Mouse (Mus musculus): ENCODE results near the gene Cct6b. TPM values are rescaled to one million over a fixed set of nuclear protein-coding genes. Genes with fewer than 3 reads are reported as not detected.

Cct6b gene
- polyA plus RNA-seq, 1 experiment, result 89.2 TPM

DNA sequence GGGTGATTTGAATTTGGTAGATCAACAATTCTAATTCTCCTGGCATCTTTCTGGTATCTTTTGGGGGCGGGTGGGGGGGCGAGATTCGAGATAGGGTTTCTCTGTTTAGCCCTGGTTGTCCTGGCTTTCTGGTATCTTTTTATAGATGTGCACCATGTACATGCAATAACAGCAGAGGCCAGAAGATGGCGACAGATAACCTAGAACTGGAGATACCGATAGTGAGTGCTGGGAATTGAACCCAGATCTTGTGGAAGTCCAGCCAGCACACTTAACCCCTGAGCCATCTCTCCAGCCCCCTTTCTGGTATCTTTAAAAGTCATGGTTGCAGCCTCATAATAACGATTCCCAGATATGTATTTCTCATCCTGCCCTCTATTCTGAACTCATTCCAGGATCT, 18.0 kb downstream of the Cct6b start:
- no peak for TF ChIP-seq POLR2A (IDR thresholded peaks at IDR 0.05; ENCODE audit: control insufficient read depth, low read depth, low read length)
- TF ChIP-seq CTCF (IDR thresholded peaks at IDR 0.05; ENCODE audit: control insufficient read depth, insufficient read depth, insufficient replicate concordance, low read depth, low read length), result no peak; the same call in 1 of the 2 replicates
- Histone ChIP-seq H3K4me1 (ENCODE audit: control insufficient read depth, insufficient read depth, low read length) (no peaks in the 10 kb centered on the region), H3K4me3 (ENCODE audit: control insufficient read depth, low read depth, low read length) (no peak overlapping the region), H3K27ac (ENCODE audit: control insufficient read depth, insufficient read depth, low read depth, low read length) (no peak overlapping the region), H3K27me3 (ENCODE audit: control insufficient read depth, insufficient read depth, low read length) (no peaks in the 10 kb centered on the region), H3K36me3 (ENCODE audit: control insufficient read depth, insufficient read depth, low read length) (no peaks in the 10 kb centered on the region)

DNA sequence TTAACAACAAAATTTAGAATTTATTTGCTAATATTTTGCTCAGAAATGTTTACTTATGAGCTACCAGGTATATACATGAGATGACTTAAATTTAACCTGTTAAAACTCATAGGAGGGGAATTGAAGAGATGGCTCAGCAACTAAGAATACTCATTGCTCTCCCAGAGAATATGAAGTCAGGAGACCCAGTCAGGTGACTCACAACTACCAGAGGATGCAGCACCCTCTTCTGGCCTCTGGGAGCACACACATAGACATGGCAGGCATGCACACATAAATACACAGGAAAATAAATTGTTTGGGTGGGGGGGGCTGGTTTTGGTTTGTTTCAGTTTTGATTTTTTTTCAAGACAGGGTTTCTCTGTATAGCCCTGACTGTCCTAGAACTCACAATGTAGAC, 25.1 kb downstream of the Cct6b start:
- Histone ChIP-seq H3K4me3 (ENCODE audit: control insufficient read depth, low read depth, low read length) (no peak overlapping the region), H3K4me1 (ENCODE audit: control insufficient read depth, insufficient read depth, low read length) (no peaks in the 10 kb centered on the region), H3K36me3 (ENCODE audit: control insufficient read depth, insufficient read depth, low read length) (no peaks in the 10 kb centered on the region), H3K27ac (ENCODE audit: control insufficient read depth, insufficient read depth, low read depth, low read length) (no peak overlapping the region), H3K27me3 (ENCODE audit: control insufficient read depth, insufficient read depth, low read length) (no peaks in the 10 kb centered on the region)
- TF ChIP-seq CTCF (IDR thresholded peaks at IDR 0.05; ENCODE audit: control insufficient read depth, insufficient read depth, insufficient replicate concordance, low read depth, low read length) (no peak), POLR2A (IDR thresholded peaks at IDR 0.05; ENCODE audit: control insufficient read depth, low read depth, low read length) (no peak)

DNA sequence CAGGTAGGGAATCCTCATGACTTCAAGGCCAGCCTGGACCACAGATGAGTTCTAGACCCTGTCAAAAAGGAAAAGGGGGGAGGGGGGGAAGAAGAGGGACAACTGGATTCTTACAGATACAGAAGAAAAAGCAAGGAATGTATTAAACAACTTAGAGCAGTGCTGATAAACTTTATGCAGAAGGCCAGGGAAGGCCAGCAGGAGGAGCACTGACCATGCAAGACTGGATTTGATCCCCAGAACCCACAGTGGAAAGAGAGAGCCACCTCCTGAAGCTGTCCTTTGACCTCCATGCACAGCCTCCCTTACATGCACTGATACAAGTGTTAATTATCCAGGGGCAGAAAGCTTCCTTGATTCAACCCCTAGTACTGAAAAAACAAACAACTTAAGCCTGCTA, 29.9 kb downstream of the Cct6b start:
- Histone ChIP-seq H3K4me1 (ENCODE audit: control insufficient read depth, insufficient read depth, low read length) (no peaks in the 10 kb centered on the region), H3K27me3 (ENCODE audit: control insufficient read depth, insufficient read depth, low read length) (no peaks in the 10 kb centered on the region), H3K27ac (ENCODE audit: control insufficient read depth, insufficient read depth, low read depth, low read length) (no peak overlapping the region), H3K4me3 (ENCODE audit: control insufficient read depth, low read depth, low read length) (no peak overlapping the region), H3K36me3 (ENCODE audit: control insufficient read depth, insufficient read depth, low read length) (no peaks in the 10 kb centered on the region; the same call in 1 of the 2 replicates)
- TF ChIP-seq CTCF (IDR thresholded peaks at IDR 0.05; ENCODE audit: control insufficient read depth, insufficient read depth, insufficient replicate concordance, low read depth, low read length) (no peak), POLR2A (IDR thresholded peaks at IDR 0.05; ENCODE audit: control insufficient read depth, low read depth, low read length) (no peak)

DNA sequence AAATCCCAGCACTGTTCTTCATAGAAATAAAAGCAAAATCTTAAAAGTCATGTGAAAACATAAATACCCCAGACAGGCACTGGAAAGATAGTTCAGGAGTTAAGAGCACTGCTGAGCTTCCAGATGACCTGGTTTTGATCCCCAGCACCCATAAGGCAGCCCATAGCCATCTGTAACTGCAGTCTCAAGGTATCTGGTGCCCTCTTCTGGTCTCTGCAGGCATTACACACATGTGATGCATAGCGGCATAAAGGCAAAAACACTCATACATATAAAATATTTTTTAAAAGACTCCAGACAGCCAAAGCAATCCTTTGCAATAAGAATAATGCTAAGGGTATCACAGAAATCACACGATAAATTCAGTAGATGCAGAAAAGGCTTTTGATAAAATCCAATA, 37.3 kb downstream of the Cct6b start:
- Histone ChIP-seq H3K36me3 (ENCODE audit: control insufficient read depth, insufficient read depth, low read length) (no peaks in the 10 kb centered on the region; the same call in 1 of the 2 replicates), H3K4me1 (ENCODE audit: control insufficient read depth, insufficient read depth, low read length) (no peaks in the 10 kb centered on the region), H3K27ac (ENCODE audit: control insufficient read depth, insufficient read depth, low read depth, low read length) (no peak overlapping the region), H3K27me3 (ENCODE audit: control insufficient read depth, insufficient read depth, low read length) (no peaks in the 10 kb centered on the region), H3K4me3 (ENCODE audit: control insufficient read depth, low read depth, low read length) (no peak overlapping the region)
- TF ChIP-seq POLR2A (IDR thresholded peaks at IDR 0.05; ENCODE audit: control insufficient read depth, low read depth, low read length) (no peak), CTCF (IDR thresholded peaks at IDR 0.05; ENCODE audit: control insufficient read depth, insufficient read depth, insufficient replicate concordance, low read depth, low read length) (peak; percentile 18; the same call in 1 of the 2 replicates)

DNA sequence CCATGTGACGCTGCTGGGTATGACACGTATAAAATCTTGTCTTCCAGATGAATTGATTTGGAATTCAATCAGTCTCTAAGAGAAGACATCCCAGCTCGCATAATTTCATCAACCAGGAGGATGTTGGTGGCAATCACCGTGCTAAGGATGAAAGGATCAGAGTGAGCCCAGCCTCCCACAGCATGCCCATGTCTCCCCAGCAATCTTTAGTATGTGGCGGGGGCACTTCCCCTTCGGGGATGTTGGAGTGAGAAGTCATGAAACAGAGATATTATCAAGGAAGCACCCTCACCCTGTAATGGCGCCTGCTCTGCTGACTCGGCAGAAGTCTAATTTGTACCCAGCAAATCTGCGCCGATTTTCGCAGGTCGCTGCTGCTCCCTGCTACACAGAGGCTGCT, 44.8 kb downstream of the Cct6b start:
- TF ChIP-seq CTCF (IDR thresholded peaks at IDR 0.05; ENCODE audit: control insufficient read depth, insufficient read depth, insufficient replicate concordance, low read depth, low read length) (no peak), POLR2A (IDR thresholded peaks at IDR 0.05; ENCODE audit: control insufficient read depth, low read depth, low read length) (no peak)
- no peaks in the 10 kb centered on the region for H3K4me1 ChIP-seq (ENCODE audit: control insufficient read depth, insufficient read depth, low read length)
- no peaks in the 10 kb centered on the region for H3K27me3 ChIP-seq (ENCODE audit: control insufficient read depth, insufficient read depth, low read length)
- no peaks in the 10 kb centered on the region for H3K36me3 ChIP-seq (ENCODE audit: control insufficient read depth, insufficient read depth, low read length)
- no peak overlapping the region for H3K27ac ChIP-seq (ENCODE audit: control insufficient read depth, insufficient read depth, low read depth, low read length)
- no peak overlapping the region for H3K4me3 ChIP-seq (ENCODE audit: control insufficient read depth, low read depth, low read length)

DNA sequence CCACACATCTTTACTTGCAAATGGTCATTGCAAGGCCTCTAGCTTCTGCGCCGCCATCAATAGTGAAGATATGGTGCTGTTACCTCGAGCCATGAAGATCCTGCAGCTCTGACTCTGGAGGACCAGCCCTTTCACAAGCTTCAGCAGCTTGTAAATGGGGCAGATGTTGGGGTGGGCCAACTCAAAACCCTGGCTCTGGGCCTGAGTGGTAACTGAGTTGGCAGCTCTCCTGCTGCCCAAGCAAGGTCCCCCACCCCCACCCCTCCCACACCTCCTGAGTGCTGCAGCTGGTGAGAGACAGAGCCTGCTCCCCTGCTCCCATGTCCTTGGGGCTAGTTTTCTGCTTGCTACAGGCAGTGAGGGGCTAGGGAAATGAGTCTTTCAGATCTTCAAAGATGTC, 51.4 kb downstream of the Cct6b start:
- TF ChIP-seq CTCF (IDR thresholded peaks at IDR 0.05; ENCODE audit: control insufficient read depth, insufficient read depth, insufficient replicate concordance, low read depth, low read length) (no peak), POLR2A (IDR thresholded peaks at IDR 0.05; ENCODE audit: control insufficient read depth, low read depth, low read length) (no peak)
- H3K27me3 ChIP-seq (ENCODE audit: control insufficient read depth, insufficient read depth, low read length), result no peaks in the 10 kb centered on the region
- H3K4me1 ChIP-seq (ENCODE audit: control insufficient read depth, insufficient read depth, low read length), result no peaks in the 10 kb centered on the region
- no peak overlapping the region for H3K27ac ChIP-seq (ENCODE audit: control insufficient read depth, insufficient read depth, low read depth, low read length)
- no peak overlapping the region for H3K4me3 ChIP-seq (ENCODE audit: control insufficient read depth, low read depth, low read length)
- no peaks in the 10 kb centered on the region for H3K36me3 ChIP-seq (ENCODE audit: control insufficient read depth, insufficient read depth, low read length)

DNA sequence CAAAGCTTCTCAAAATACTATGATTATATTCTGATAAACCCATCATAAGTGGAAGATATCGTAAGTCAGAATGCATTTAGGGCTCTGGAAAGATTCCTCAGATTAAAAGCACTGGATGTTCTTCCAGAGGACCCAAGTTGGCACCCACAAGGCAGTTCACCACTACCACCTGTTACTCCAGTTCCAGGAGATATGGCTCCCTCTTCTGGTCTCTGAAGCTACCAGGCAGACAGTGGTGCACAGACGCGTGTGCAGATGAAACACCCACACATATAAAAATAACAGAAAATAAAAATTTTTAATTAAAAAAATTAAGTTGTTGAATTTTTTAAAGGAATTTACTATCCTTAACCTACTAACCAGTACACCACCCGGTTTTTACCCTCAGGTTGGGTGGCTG, 55.2 kb downstream of the Cct6b start:
- Histone ChIP-seq H3K4me3 (ENCODE audit: control insufficient read depth, low read depth, low read length) (no peak overlapping the region), H3K4me1 (ENCODE audit: control insufficient read depth, insufficient read depth, low read length) (no peaks in the 10 kb centered on the region), H3K36me3 (ENCODE audit: control insufficient read depth, insufficient read depth, low read length) (no peaks in the 10 kb centered on the region), H3K27ac (ENCODE audit: control insufficient read depth, insufficient read depth, low read depth, low read length) (no peak overlapping the region), H3K27me3 (ENCODE audit: control insufficient read depth, insufficient read depth, low read length) (no peaks in the 10 kb centered on the region)
- peak; percentile 5; the same call in 1 of the 2 replicates for TF ChIP-seq CTCF (IDR thresholded peaks at IDR 0.05; ENCODE audit: control insufficient read depth, insufficient read depth, insufficient replicate concordance, low read depth, low read length)
- TF ChIP-seq POLR2A (IDR thresholded peaks at IDR 0.05; ENCODE audit: control insufficient read depth, low read depth, low read length), result no peak

DNA sequence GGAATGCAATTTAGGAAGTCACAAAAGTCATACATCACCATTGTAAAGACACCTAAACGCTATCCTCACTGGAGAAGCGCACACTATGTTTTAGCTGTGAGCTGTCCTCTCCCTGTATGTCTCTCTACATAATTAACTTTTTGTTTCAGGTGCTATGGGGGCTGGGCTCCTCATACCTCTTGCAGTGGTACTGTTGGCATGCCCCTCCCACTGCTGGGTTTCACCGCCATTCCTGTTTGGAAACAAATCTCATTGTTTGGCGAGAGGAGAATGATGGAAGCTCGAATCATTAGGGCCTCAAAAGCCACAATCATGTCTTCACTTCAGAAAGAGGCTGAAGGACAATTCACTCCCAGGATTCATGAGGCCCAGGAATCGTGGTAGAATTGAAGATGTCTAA, 59.0 kb downstream of the Cct6b start:
- TF ChIP-seq CTCF (IDR thresholded peaks at IDR 0.05; ENCODE audit: control insufficient read depth, insufficient read depth, insufficient replicate concordance, low read depth, low read length), result no peak
- no peak for TF ChIP-seq POLR2A (IDR thresholded peaks at IDR 0.05; ENCODE audit: control insufficient read depth, low read depth, low read length)
- no peak overlapping the region for H3K27ac ChIP-seq (ENCODE audit: control insufficient read depth, insufficient read depth, low read depth, low read length)
- H3K36me3 ChIP-seq (ENCODE audit: control insufficient read depth, insufficient read depth, low read length), result no peaks in the 10 kb centered on the region
- no peaks in the 10 kb centered on the region for H3K27me3 ChIP-seq (ENCODE audit: control insufficient read depth, insufficient read depth, low read length)
- no peak overlapping the region for H3K4me3 ChIP-seq (ENCODE audit: control insufficient read depth, low read depth, low read length)
- no peaks in the 10 kb centered on the region for H3K4me1 ChIP-seq (ENCODE audit: control insufficient read depth, insufficient read depth, low read length)
